Mouse (Mus musculus): ENCODE measurements around the gene Htr6. TPM values are rescaled to one million over a fixed set of nuclear protein-coding genes. Genes with fewer than 3 reads are reported as not detected.

The Htr6 gene
- polyA plus RNA-seq, 1 experiment = not detected

DNA sequence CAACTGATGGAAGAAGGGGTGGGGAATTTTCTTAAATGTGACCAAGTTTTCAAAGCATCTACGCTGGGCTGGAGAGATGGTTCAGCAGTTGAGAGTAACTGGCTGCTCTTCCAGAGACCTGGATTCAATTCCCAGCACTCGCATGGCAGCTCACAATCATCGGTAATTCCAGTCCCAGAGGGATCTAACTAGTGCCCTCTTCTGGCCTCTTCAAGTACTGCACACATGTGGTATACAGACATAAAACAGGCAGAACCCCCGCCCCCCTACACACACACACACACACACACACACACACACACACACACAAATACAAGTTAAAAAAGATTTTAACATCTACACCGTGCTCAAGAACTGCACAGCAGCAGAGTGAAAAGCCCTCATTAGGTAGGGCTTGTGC lies 40.4 kb upstream of the Htr6 start:
- Histone ChIP-seq H3K4me3 (ENCODE audit: low read depth, low read length) (no peak overlapping the region), H3K27ac (ENCODE audit: insufficient read depth, low read length) (no peak overlapping the region), H3K9ac (ENCODE audit: low read depth, poor library complexity, severe bottlenecking) (no peak overlapping the region), H3K4me1 (ENCODE audit: control insufficient read depth, insufficient read depth, low read length) (no peaks in the 10 kb centered on the region), H3K36me3 (ENCODE audit: control insufficient read depth, insufficient read depth, low read length, poor library complexity, severe bottlenecking) (no peaks in the 10 kb centered on the region), H3K9me3 (replicated peaks; ENCODE audit: control insufficient read depth, insufficient read depth, low read length, poor library complexity, severe bottlenecking) (no peaks in the 10 kb centered on the region), H3K27me3 (ENCODE audit: control insufficient read depth, insufficient read depth, low read length, poor library complexity, severe bottlenecking) (no peaks in the 10 kb centered on the region)
- no peak for TF ChIP-seq EP300 (IDR thresholded peaks at IDR 0.05; ENCODE audit: insufficient read depth, low read depth, low read length)
- TF ChIP-seq POLR2A (IDR thresholded peaks at IDR 0.05; ENCODE audit: insufficient read depth, low read length) = no peak
- TF ChIP-seq CTCF (IDR thresholded peaks at IDR 0.05; ENCODE audit: low read depth, low read length) = peak; percentile 38

- Histone ChIP-seq H3K9ac (ENCODE audit: low read depth, poor library complexity, severe bottlenecking) (no peak overlapping the region), H3K4me1 (ENCODE audit: control insufficient read depth, insufficient read depth, low read length) (no peaks in the 10 kb centered on the region), H3K27ac (ENCODE audit: insufficient read depth, low read length) (no peak overlapping the region), H3K36me3 (ENCODE audit: control insufficient read depth, insufficient read depth, low read length, poor library complexity, severe bottlenecking) (no peaks in the 10 kb centered on the region), H3K27me3 (ENCODE audit: control insufficient read depth, insufficient read depth, low read length, poor library complexity, severe bottlenecking) (no peaks in the 10 kb centered on the region), H3K9me3 (replicated peaks; ENCODE audit: control insufficient read depth, insufficient read depth, low read length, poor library complexity, severe bottlenecking) (no peaks in the 10 kb centered on the region), H3K4me3 (ENCODE audit: low read depth, low read length) (no peak overlapping the region)
- no peak for TF ChIP-seq EP300 (IDR thresholded peaks at IDR 0.05; ENCODE audit: insufficient read depth, low read depth, low read length)
- no peak for TF ChIP-seq CTCF (IDR thresholded peaks at IDR 0.05; ENCODE audit: low read depth, low read length)
- no peak for TF ChIP-seq POLR2A (IDR thresholded peaks at IDR 0.05; ENCODE audit: insufficient read depth, low read length)
Measured at GRCm38 (mm10) chr4:139112482-139112881, 37.1 kb upstream of the Htr6 start.

DNA sequence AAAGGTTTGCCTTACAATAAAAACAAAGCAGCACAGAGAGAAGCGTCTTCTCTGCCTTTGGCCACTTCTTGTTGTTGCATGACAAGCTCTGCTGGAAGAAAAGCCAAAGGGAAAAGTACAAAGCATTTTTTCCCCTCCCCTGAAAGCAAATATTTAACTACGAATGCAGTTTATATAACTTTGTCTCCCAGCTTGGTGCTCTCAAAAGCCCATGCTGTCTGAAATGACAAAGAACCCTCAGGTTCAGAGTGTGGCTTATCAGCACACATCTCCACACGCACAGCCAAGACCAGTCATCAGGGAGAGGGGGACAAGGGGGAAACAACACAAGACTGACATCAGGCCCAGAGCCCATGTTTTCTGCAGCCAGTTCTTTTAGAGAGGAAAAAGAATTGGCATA lies 36.1 kb upstream of the Htr6 start:
- H3K36me3 ChIP-seq (ENCODE audit: control insufficient read depth, insufficient read depth, low read length, poor library complexity, severe bottlenecking) = no peaks in the 10 kb centered on the region
- H3K4me3 ChIP-seq (ENCODE audit: low read depth, low read length) = no peak overlapping the region
- TF ChIP-seq EP300 (IDR thresholded peaks at IDR 0.05; ENCODE audit: insufficient read depth, low read depth, low read length) (no peak), POLR2A (IDR thresholded peaks at IDR 0.05; ENCODE audit: insufficient read depth, low read length) (no peak), CTCF (IDR thresholded peaks at IDR 0.05; ENCODE audit: low read depth, low read length) (no peak)
- H3K27me3 ChIP-seq (ENCODE audit: control insufficient read depth, insufficient read depth, low read length, poor library complexity, severe bottlenecking) = no peaks in the 10 kb centered on the region
- H3K9ac ChIP-seq (ENCODE audit: low read depth, poor library complexity, severe bottlenecking) = no peak overlapping the region
- H3K9me3 ChIP-seq (replicated peaks; ENCODE audit: control insufficient read depth, insufficient read depth, low read length, poor library complexity, severe bottlenecking) = no peaks in the 10 kb centered on the region
- no peaks in the 10 kb centered on the region for H3K4me1 ChIP-seq (ENCODE audit: control insufficient read depth, insufficient read depth, low read length)
- H3K27ac ChIP-seq (ENCODE audit: insufficient read depth, low read length) = no peak overlapping the region

DNA sequence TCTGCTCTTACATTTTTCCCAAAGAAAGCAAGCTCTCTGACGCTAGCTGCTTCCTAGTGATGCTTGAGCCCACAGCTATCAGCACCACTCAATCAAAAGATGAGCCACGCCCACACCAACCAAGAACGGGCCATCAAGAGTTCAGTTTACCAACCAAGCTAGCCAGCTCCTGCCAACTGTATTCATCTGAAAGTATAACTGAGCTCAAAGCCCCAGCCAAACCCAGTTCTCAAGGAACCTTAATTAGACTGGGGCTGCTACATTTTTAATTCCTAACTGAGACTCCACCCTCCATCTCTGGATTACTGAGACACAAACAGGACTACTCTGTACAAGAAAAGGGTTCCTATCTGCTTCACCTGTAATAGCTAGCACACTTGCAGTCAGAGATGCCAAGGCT lies 35.5 kb upstream of the Htr6 start:
- no peak overlapping the region for H3K27ac ChIP-seq (ENCODE audit: insufficient read depth, low read length)
- no peak overlapping the region for H3K4me3 ChIP-seq (ENCODE audit: low read depth, low read length)
- no peaks in the 10 kb centered on the region for H3K4me1 ChIP-seq (ENCODE audit: control insufficient read depth, insufficient read depth, low read length)
- no peak overlapping the region for H3K9ac ChIP-seq (ENCODE audit: low read depth, poor library complexity, severe bottlenecking)
- H3K36me3 ChIP-seq (ENCODE audit: control insufficient read depth, insufficient read depth, low read length, poor library complexity, severe bottlenecking) = no peaks in the 10 kb centered on the region
- TF ChIP-seq EP300 (IDR thresholded peaks at IDR 0.05; ENCODE audit: insufficient read depth, low read depth, low read length) (no peak), CTCF (IDR thresholded peaks at IDR 0.05; ENCODE audit: low read depth, low read length) (no peak), POLR2A (IDR thresholded peaks at IDR 0.05; ENCODE audit: insufficient read depth, low read length) (no peak)
- H3K9me3 ChIP-seq (replicated peaks; ENCODE audit: control insufficient read depth, insufficient read depth, low read length, poor library complexity, severe bottlenecking) = no peaks in the 10 kb centered on the region
- H3K27me3 ChIP-seq (ENCODE audit: control insufficient read depth, insufficient read depth, low read length, poor library complexity, severe bottlenecking) = no peaks in the 10 kb centered on the region

GRCm38 (mm10) chr4:139105453-139105852 lies 30.1 kb upstream of the Htr6 start:
- Histone ChIP-seq H3K36me3 (ENCODE audit: control insufficient read depth, insufficient read depth, low read length, poor library complexity, severe bottlenecking) (0 out of 2 replicates have a peak, but pooled peaks cover 3% of the 10 kb centered on the region), H3K27me3 (ENCODE audit: control insufficient read depth, insufficient read depth, low read length, poor library complexity, severe bottlenecking) (no peaks in the 10 kb centered on the region), H3K9ac (ENCODE audit: low read depth, poor library complexity, severe bottlenecking) (no peak overlapping the region), H3K4me1 (ENCODE audit: control insufficient read depth, insufficient read depth, low read length) (no peaks in the 10 kb centered on the region), H3K27ac (ENCODE audit: insufficient read depth, low read length) (no peak overlapping the region), H3K9me3 (replicated peaks; ENCODE audit: control insufficient read depth, insufficient read depth, low read length, poor library complexity, severe bottlenecking) (no peaks in the 10 kb centered on the region), H3K4me3 (ENCODE audit: low read depth, low read length) (no peak overlapping the region)
- TF ChIP-seq CTCF (IDR thresholded peaks at IDR 0.05; ENCODE audit: low read depth, low read length) = no peak
- TF ChIP-seq POLR2A (IDR thresholded peaks at IDR 0.05; ENCODE audit: insufficient read depth, low read length) = no peak
- TF ChIP-seq EP300 (IDR thresholded peaks at IDR 0.05; ENCODE audit: insufficient read depth, low read depth, low read length) = no peak

GRCm38 (mm10) chr4:139101546-139101945 lies 26.2 kb upstream of the Htr6 start:
- H3K9ac ChIP-seq (ENCODE audit: low read depth, poor library complexity, severe bottlenecking) = no peak overlapping the region
- no peak overlapping the region for H3K4me3 ChIP-seq (ENCODE audit: low read depth, low read length)
- H3K9me3 ChIP-seq (replicated peaks; ENCODE audit: control insufficient read depth, insufficient read depth, low read length, poor library complexity, severe bottlenecking) = no peaks in the 10 kb centered on the region
- H3K4me1 ChIP-seq (ENCODE audit: control insufficient read depth, insufficient read depth, low read length) = no peaks in the 10 kb centered on the region
- no peak overlapping the region for H3K27ac ChIP-seq (ENCODE audit: insufficient read depth, low read length)
- no peaks in the 10 kb centered on the region for H3K27me3 ChIP-seq (ENCODE audit: control insufficient read depth, insufficient read depth, low read length, poor library complexity, severe bottlenecking)
- 0 out of 2 replicates have a peak, but pooled peaks cover 3% of the 10 kb centered on the region for H3K36me3 ChIP-seq (ENCODE audit: control insufficient read depth, insufficient read depth, low read length, poor library complexity, severe bottlenecking)
- TF ChIP-seq POLR2A (IDR thresholded peaks at IDR 0.05; ENCODE audit: insufficient read depth, low read length) (no peak), EP300 (IDR thresholded peaks at IDR 0.05; ENCODE audit: insufficient read depth, low read depth, low read length) (no peak), CTCF (IDR thresholded peaks at IDR 0.05; ENCODE audit: low read depth, low read length) (no peak)

All from ES-Bruce4 (cell line).